Mouse (Mus musculus) neural tube, embryonic 15.5 days (tissue): ENCODE measurements around the gene Smg6. TPM values are rescaled to one million over a fixed set of nuclear protein-coding genes. Genes with fewer than 3 reads are reported as not detected.
A peak's percentile ranks its signal among the peaks of the same experiment; 100 is the strongest.

Source experiments
- microRNA counts: library from miRNA; unstranded; fragments of <30 nt; microRNA quantifications from one replicate; lab custom pipeline; 2016
- microRNA-seq: library from miRNA; unstranded; fragments of <30 nt; microRNA quantifications from one replicate; pipeline ENCODE4, GENCODE M21; 2017
- polyA plus RNA-seq: library from polyadenylated mRNA; unstranded; fragments of >200 nt; fragmentation: Nextera tagmentation; extraction: Ambion mirVana; gene quantifications from 2 replicates; pipeline ENCODE4 v1.2.1, GENCODE M21; 2015

Gene Smg6
- polyA plus RNA-seq, 1 experiment from 2014 or later: 13.3 TPM

MicroRNAs within 50 kb of the gene (microRNA counts, 519-probe panel; counts per million panel counts)
- microRNA mmu-miR-132 (lab: Ali Mortazavi, UCI) (3,303 counts per million, percentile 80 among the panel's probes with 10 or more counts), microRNA mmu-miR-212 (lab: Ali Mortazavi, UCI) (1,806 counts per million, percentile 31 among the panel's probes with 10 or more counts)

Small RNA genes within 50 kb of the gene (microRNA-seq; reads per million reads assigned to microRNA genes)
- gene Mir132 (933 reads per million, percentile 78 among the genes with 10 or more reads in this experiment), gene Mir212 (46.6 reads per million, percentile 42 among the genes with 10 or more reads in this experiment)

Other genes starting within 250 kb of the Smg6 start
- 54.9 and 55.3 TPM in 2 replicates for gene Pafah1b1, start 201.2 kb upstream of the Smg6 start, polyA plus RNA-seq
- 45.5 and 53.7 TPM in 2 replicates for gene Mettl16, start 155.0 kb upstream of the Smg6 start, polyA plus RNA-seq
- 7.0 and 7.3 TPM in 2 replicates for gene Mnt, start 94.9 kb upstream of the Smg6 start, polyA plus RNA-seq
- gene Sgsm2, start 28.8 kb upstream of the Smg6 start, polyA plus RNA-seq: 24.1 and 27.3 TPM in 2 replicates
- 28.1 and 32.8 TPM in 2 replicates for gene Tsr1, start 27.8 kb upstream of the Smg6 start, polyA plus RNA-seq
- gene Srr, start 125 bp downstream of the Smg6 start, polyA plus RNA-seq: 38.0 and 38.1 TPM in 2 replicates
- 5.3 and 10.7 TPM in 2 replicates for gene Hic1, start 243.7 kb downstream of the Smg6 start, polyA plus RNA-seq